Mouse (Mus musculus) macrophage (primary cell): ENCODE measurements around the gene Rnf5. TPM values are rescaled to one million over a fixed set of nuclear protein-coding genes. Genes with fewer than 3 reads are reported as not detected.

Experiments
- polyA plus RNA-seq: library from polyadenylated mRNA; stranded (reverse); fragments of 250-400 nt; gene quantifications from 3 replicates; pipeline ENCODE4 v1.2.4, GENCODE M21; 2018; ENCODE audit warnings: inconsistent platforms

Gene Rnf5
- polyA plus RNA-seq, 1 experiment from 2014 or later = 45.1 TPM

Other genes with a start within 250 kb of the Rnf5 start
- gene Btnl2, start 248.9 kb downstream of the Rnf5 start, polyA plus RNA-seq = 0.12 to 0.34 TPM (median 0.14 TPM) in 3 replicates
- gene Btnl1, start 226.6 kb downstream of the Rnf5 start, polyA plus RNA-seq = not detected in 3 replicates
- 0.40 TPM in 1 of 3 replicates, not detected in the others for gene BC051142, start 204.9 kb downstream of the Rnf5 start, polyA plus RNA-seq
- 0.16 TPM in 1 of 3 replicates, not detected in the others for gene Btnl4, start 126.4 kb downstream of the Rnf5 start, polyA plus RNA-seq
- gene Btnl6, start 86.3 kb downstream of the Rnf5 start, polyA plus RNA-seq = 0.09 to 0.27 TPM in 2 of 3 replicates, not detected in the other
- gene Notch4, start 39.4 kb downstream of the Rnf5 start, polyA plus RNA-seq = 0.08 to 0.30 TPM (median 0.11 TPM) in 3 replicates
- 124 to 167 TPM (median 152 TPM) in 3 replicates for gene Gpsm3, start 13.9 kb downstream of the Rnf5 start, polyA plus RNA-seq
- gene Pbx2, start 12.4 kb downstream of the Rnf5 start, polyA plus RNA-seq = 44.7 to 64.2 TPM (median 45.7 TPM) in 3 replicates
- 0.22 to 0.38 TPM (median 0.27 TPM) in 3 replicates for gene Ager, start 5.8 kb downstream of the Rnf5 start, polyA plus RNA-seq
- gene Agpat1, start 572 bp upstream of the Rnf5 start, polyA plus RNA-seq = 67.5 to 77.3 TPM (median 76.0 TPM) in 3 replicates
- gene Egfl8, start 12.3 kb upstream of the Rnf5 start, polyA plus RNA-seq = 0.14 to 0.69 TPM (median 0.28 TPM) in 3 replicates
- gene Ppt2, start 24.8 kb upstream of the Rnf5 start, polyA plus RNA-seq = 71.0 to 95.1 TPM (median 79.6 TPM) in 3 replicates
- 0.16 to 0.25 TPM in 2 of 3 replicates, not detected in the other for gene Prrt1, start 25.8 kb upstream of the Rnf5 start, polyA plus RNA-seq
- gene Fkbpl, start 41.1 kb upstream of the Rnf5 start, polyA plus RNA-seq = 12.5 to 24.4 TPM (median 15.0 TPM) in 3 replicates
- gene Atf6b, start 43.5 kb upstream of the Rnf5 start, polyA plus RNA-seq = 31.4 to 62.2 TPM (median 57.9 TPM) in 3 replicates
- gene Tnxb, start 66.8 kb upstream of the Rnf5 start, polyA plus RNA-seq = not detected in 3 replicates
- gene C4b, start 140.2 kb upstream of the Rnf5 start, polyA plus RNA-seq = 0.21 to 1.4 TPM (median 0.32 TPM) in 3 replicates
- gene Cyp21a1, start 200.9 kb upstream of the Rnf5 start, polyA plus RNA-seq = not detected in 3 replicates
- 23.5 to 36.5 TPM (median 28.1 TPM) in 3 replicates for gene Stk19, start 233.3 kb upstream of the Rnf5 start, polyA plus RNA-seq
- 13.6 to 19.8 TPM (median 15.8 TPM) in 3 replicates for gene Dxo, start 233.3 kb upstream of the Rnf5 start, polyA plus RNA-seq
- gene Skiv2l, start 246.5 kb upstream of the Rnf5 start, polyA plus RNA-seq = 16.7 to 36.7 TPM (median 23.6 TPM) in 3 replicates
- 46.9 to 59.7 TPM (median 52.1 TPM) in 3 replicates for gene Nelfe, start 246.7 kb upstream of the Rnf5 start, polyA plus RNA-seq